Mouse (Mus musculus) macrophage (primary cell): ENCODE results near the gene Dlx1. TPM values are rescaled to one million over a fixed set of nuclear protein-coding genes. Genes with fewer than 3 reads are reported as not detected.

ENCODE experiments used
- H3K27ac ChIP-seq: fragments of 350-480 bp; formaldehyde crosslinking; 2 replicates; pipeline ENCODE4 v1.9.0; 2021
- H3K36me3 ChIP-seq: fragments of 350-480 bp; formaldehyde crosslinking; 2 replicates; pipeline ENCODE4 v1.9.0; 2021; ENCODE audit errors: inconsistent target
- H3K4me3 ChIP-seq: fragments of 350-480 bp; formaldehyde crosslinking; 2 replicates; pipeline ENCODE4 v1.9.0; 2021; ENCODE audit errors: inconsistent target
- H3K79me2 ChIP-seq: fragments of 350-480 bp; formaldehyde crosslinking; 2 replicates; pipeline ENCODE4 v1.9.0; 2021; ENCODE audit errors: inconsistent target
- WGBS: methylation state at CpG from one replicate; pipeline ENCODE4 v1.1.7; 2026; ENCODE audit warnings: inconsistent platforms; ENCODE audit not compliant: missing documents; 5-methylcytosine and 5-hydroxymethylcytosine counted together
- polyA plus RNA-seq: library from polyadenylated mRNA; stranded (reverse); fragments of 250-400 nt; gene quantifications from 3 replicates; pipeline ENCODE4 v1.2.4, GENCODE M21; 2018; ENCODE audit warnings: inconsistent platforms
- total RNA-seq, 78 experiments: library from RNA; depleted of rRNA; stranded (reverse); fragments of 250-400 nt; gene quantifications; 1 replicate in 9 of 78; 2 replicates in 24 of 78; 3 replicates in 43 of 78; 4 replicates in 2 of 78; pipeline ENCODE4 v1.2.4; 2018; ENCODE audit warnings: inconsistent platforms in 56 of 78

Dlx1 gene
- under 1 TPM in 2 of 26 experiments, not detected in 24; 0.24 to 0.37 TPM for total RNA-seq (2018; cell fraction: chromatin; rRNA removed)
- total RNA-seq (2018; cell fraction: cytosol; rRNA removed): under 1 TPM in 1 of 26 experiments, not detected in 25; 0.05 TPM
- under 1 TPM in 3 of 26 experiments, not detected in 23; 0.22 to 0.58 (median 0.24) TPM for total RNA-seq (2018; cell fraction: nucleus; rRNA removed)
- polyA plus RNA-seq: not detected in 3 replicates

DNA sequence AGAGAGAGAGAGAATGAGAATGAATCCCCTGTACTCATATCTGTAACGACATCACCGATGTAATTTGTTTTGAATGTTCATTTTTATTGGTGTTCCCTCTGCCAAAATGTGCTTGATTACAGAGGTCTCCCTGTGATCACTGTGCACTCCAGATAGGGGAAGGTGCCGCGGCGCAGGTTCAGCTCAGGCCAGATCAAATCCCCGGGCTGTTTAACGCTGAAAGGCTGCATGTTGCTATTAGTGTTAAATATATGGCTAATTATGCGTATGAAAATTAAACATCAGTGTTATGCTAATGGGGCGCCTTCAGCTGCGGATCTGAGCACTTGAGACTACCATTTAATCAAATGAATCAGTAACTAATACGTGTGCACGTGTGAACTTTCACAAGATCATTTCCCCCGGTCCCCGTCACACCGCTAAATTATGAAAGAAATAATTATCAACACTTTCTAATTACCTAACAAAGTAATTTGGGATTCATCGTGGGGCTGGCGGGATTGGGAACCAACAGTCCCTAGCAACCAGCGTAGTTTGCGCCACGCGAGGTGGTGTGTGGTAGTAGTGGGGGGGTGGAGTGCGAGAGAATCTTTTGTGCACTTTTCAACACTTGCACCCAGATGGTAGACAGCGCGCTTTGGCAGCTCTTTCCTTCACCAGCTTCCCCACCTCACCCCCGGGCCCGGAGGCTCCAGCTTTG is at the start of gene Dlx1:
Gene Dlx1, plus strand, starts transcription at position 100 of the 700 bp plus-strand sequence.
- no peaks in the 10 kb centered on the region for H3K36me3 ChIP-seq
- H3K79me2 ChIP-seq: no peaks in the 10 kb centered on the region
- WGBS: 10% methylated on average over 25 of the region's 26 CpGs
- no peak within 1 kb of the TSS for H3K4me3 ChIP-seq
- H3K27ac ChIP-seq: no peak within 1 kb of the TSS

DNA sequence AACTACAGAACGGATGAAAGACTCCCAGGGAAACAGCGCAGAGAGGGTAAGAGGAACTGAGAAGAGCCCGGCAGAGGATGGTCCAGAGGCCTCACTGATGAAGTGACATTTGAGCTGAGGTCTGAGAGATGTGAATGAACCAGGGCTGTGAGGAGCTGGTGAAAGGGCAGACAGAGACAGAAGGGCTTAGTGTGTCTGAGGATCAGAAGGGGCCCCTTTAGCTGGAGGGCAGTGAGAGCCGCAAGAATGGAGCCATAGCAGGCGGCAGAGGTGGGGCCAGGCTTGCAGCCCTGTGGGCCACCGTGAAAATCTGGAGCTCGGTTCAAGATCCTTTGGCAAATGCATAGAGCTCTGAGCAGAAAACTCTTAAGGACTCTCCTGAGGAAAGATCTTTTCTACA is 48.0 kb upstream of the Dlx1 start:
- Histone ChIP-seq H3K27ac (no peak overlapping the region), H3K79me2 (no peaks in the 10 kb centered on the region), H3K36me3 (no peaks in the 10 kb centered on the region), H3K4me3 (no peak overlapping the region)
- WGBS: 89% methylated on average over 7 of the region's 7 CpGs

GRCm38 (mm10) chr2:71481825-71482224 is 46.1 kb upstream of the Dlx1 start:
- Histone ChIP-seq H3K4me3 (no peak overlapping the region), H3K79me2 (no peaks in the 10 kb centered on the region), H3K36me3 (no peaks in the 10 kb centered on the region), H3K27ac (no peak overlapping the region)
- 22% methylated on average over 6 of the region's 6 CpGs for WGBS

GRCm38 (mm10) chr2:71483046-71483716 is 44.7 kb upstream of the Dlx1 start:
- H3K36me3 ChIP-seq: no peaks in the 10 kb centered on the region
- 87% methylated on average over 10 of the region's 10 CpGs for WGBS
- no peaks in the 10 kb centered on the region for H3K79me2 ChIP-seq
- H3K27ac ChIP-seq: no peak overlapping the region
- no peak overlapping the region for H3K4me3 ChIP-seq

DNA sequence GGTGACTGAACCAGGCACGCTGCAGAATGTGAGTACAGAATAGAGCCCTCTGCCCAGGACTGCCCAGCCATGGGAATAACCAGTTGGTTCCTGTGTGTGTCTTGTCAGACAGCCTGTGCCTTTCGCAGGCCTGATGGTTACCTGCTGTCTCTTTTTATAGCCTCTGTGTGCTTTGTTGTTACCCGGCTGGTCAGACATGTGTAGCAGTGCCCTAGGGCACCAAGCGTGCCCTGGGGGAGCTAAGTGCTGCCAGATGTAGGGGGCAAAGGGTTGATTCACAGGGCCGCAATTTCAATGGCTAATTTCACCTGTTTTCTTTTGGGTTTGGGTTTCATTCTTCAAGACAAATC is 44.2 kb upstream of the Dlx1 start:
- 90% methylated on average over 5 of the region's 5 CpGs for WGBS
- Histone ChIP-seq H3K79me2 (no peaks in the 10 kb centered on the region), H3K36me3 (no peaks in the 10 kb centered on the region), H3K27ac (no peak overlapping the region), H3K4me3 (no peak overlapping the region)

GRCm38 (mm10) chr2:71491295-71491694 is 36.6 kb upstream of the Dlx1 start:
- no peaks in the 10 kb centered on the region for H3K79me2 ChIP-seq
- H3K27ac ChIP-seq: no peak overlapping the region

GRCm38 (mm10) chr2:71493161-71493683 is 34.7 kb upstream of the Dlx1 start:
- WGBS: 83% methylated on average over 12 of the region's 12 CpGs
- Histone ChIP-seq H3K79me2 (no peaks in the 10 kb centered on the region), H3K4me3 (no peak overlapping the region)

More at GRCm38 (mm10) chr2:71491295-71491694, 36.6 kb upstream of the Dlx1 start:
- Histone ChIP-seq H3K36me3 (no peaks in the 10 kb centered on the region), H3K4me3 (no peak overlapping the region)

DNA sequence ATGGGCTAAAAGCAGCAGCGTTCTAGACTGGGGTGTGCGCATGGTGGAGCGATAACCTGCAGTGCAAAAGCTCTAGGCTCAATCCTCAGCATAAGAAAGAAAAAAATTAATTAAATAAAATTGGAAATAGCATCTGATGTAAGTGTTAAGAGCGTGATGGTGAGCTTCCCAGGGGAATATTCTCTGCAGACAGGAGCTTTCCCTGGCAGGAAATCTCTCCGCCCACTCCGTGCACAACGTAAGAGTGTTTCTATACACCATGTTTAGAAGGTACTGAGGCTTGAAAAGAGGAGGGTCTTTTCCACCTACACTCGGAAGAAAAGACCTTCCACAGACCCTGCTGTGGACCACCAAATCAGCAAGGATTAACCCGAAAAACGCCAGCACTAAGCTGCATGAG is 33.4 kb upstream of the Dlx1 start:
- H3K79me2 ChIP-seq: no peaks in the 10 kb centered on the region
- no peak overlapping the region for H3K27ac ChIP-seq
- 99% methylated on average over 10 of the region's 10 CpGs for WGBS
- H3K4me3 ChIP-seq: no peak overlapping the region
- no peaks in the 10 kb centered on the region for H3K36me3 ChIP-seq

More at GRCm38 (mm10) chr2:71493161-71493683, 34.7 kb upstream of the Dlx1 start:
- Histone ChIP-seq H3K36me3 (no peaks in the 10 kb centered on the region), H3K27ac (no peak overlapping the region)

- H3K27ac ChIP-seq: no peak overlapping the region
- no peaks in the 10 kb centered on the region for H3K36me3 ChIP-seq
- WGBS: 98% methylated on average over 4 of the region's 4 CpGs
- H3K79me2 ChIP-seq: no peaks in the 10 kb centered on the region
- no peak overlapping the region for H3K4me3 ChIP-seq
These were observed 32.9 kb upstream of the Dlx1 start for GRCm38 (mm10) chr2:71494971-71495370.

DNA sequence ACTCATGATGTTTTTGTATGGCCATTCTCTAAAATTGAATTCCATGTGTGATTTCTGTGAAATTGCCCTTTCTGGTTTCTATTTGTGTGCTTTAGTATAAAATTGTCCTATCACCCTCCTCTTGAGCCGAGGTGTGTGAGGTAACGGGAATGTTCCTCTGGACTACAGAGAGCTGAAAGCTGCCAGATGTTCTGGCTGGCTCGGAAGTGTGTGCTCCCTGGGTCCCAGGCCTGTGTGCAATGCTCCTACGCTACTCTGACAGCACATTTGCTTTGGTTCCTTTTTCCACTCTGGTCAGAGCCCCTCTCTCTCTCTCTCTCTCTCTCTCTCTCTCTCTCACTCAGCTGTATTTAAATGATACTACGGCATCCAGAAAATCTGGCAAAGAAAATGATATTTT is 30.7 kb upstream of the Dlx1 start:
- no peaks in the 10 kb centered on the region for H3K79me2 ChIP-seq
- no peaks in the 10 kb centered on the region for H3K36me3 ChIP-seq
- no peak overlapping the region for H3K27ac ChIP-seq
- no peak overlapping the region for H3K4me3 ChIP-seq
- 89% methylated on average over 5 of the region's 5 CpGs for WGBS

- H3K79me2 ChIP-seq: no peaks in the 10 kb centered on the region
- H3K36me3 ChIP-seq: no peaks in the 10 kb centered on the region
- 42% methylated on average over 16 of the region's 16 CpGs for WGBS
- no peak overlapping the region for H3K4me3 ChIP-seq
- no peak overlapping the region for H3K27ac ChIP-seq
These were observed 28.4 kb upstream of the Dlx1 start for GRCm38 (mm10) chr2:71499276-71500230.

DNA sequence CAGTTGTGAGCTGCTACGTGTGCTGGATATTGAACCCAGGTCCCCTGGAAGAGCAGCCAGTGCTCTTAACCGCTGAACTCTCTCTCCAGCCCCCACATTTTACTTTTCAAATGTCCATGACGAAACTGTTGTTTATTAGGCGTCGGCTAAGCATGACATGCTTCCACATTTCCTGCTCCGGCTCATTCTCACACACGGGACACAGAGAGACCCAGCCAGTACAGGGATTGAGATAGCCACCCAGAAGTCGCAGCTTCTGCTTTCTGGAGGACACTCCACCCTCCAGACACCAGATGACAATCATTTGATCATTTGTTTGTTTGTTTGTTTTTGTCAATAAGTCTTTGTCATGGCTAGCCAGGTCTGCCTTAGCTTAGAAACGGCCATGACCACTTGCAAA is 23.1 kb upstream of the Dlx1 start:
- Histone ChIP-seq H3K79me2 (no peaks in the 10 kb centered on the region), H3K27ac (no peak overlapping the region), H3K36me3 (no peaks in the 10 kb centered on the region), H3K4me3 (no peak overlapping the region)
- 73% methylated on average over 9 of the region's 9 CpGs for WGBS

DNA sequence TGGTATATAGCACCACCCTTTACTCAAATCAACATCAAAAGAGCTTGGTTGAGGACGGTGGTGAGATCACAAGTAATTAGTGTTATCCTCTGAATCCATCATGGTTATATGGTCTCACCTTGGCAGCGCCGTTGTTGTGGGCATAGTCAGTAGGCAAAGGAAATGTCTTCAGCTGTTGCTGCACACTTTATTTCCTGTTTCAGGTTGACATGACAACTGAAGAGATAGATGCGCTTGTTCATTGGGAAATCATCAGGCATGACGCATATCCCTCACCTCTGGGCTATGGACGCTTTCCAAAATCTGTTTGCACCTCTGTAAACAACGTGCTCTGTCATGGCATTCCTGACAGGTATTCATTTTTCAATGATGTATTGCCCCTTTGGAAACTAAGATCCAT is 16.7 kb upstream of the Dlx1 start:
- H3K79me2 ChIP-seq: no peaks in the 10 kb centered on the region
- H3K36me3 ChIP-seq: no peaks in the 10 kb centered on the region
- WGBS: 95% methylated on average over 7 of the region's 7 CpGs
- H3K4me3 ChIP-seq: no peak overlapping the region
- H3K27ac ChIP-seq: no peak overlapping the region

DNA sequence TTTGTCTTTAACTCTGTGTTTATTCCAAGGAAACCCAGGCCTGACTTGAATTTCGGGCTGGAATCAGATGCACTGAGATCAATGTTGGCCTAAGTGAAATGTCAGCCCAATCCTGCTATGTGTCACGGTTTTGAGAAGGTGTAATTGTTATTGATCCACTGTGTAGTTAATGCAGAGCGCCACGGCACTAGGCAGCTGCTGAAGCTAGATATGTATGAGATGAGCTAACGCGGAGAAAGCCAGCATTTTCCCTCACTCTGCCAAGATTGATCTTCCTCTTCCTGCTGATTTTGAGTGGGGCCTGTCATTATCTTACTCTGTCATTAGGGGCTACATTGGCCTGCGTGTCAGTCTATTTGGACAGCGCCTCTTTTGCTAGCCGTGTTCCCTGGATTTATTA is 15.6 kb upstream of the Dlx1 start:
- Histone ChIP-seq H3K36me3 (no peaks in the 10 kb centered on the region), H3K4me3 (no peak overlapping the region), H3K79me2 (no peaks in the 10 kb centered on the region), H3K27ac (no peak overlapping the region)
- WGBS: 97% methylated on average over 9 of the region's 9 CpGs
